Mouse (Mus musculus) neutrophil, adult 65 days (primary cell): Measurements from ENCODE around the gene Phf11d. TPM values are rescaled to one million over a fixed set of nuclear protein-coding genes. Genes with fewer than 3 reads are reported as not detected.

ENCODE experiments used
- total RNA-seq: library from RNA; stranded (reverse); gene quantifications from 2 replicates; pipeline ENCODE4 v1.2.4, GENCODE M21; 2023

Phf11d gene
- total RNA-seq: 1.3 and 3.2 TPM in 2 replicates

DNA sequence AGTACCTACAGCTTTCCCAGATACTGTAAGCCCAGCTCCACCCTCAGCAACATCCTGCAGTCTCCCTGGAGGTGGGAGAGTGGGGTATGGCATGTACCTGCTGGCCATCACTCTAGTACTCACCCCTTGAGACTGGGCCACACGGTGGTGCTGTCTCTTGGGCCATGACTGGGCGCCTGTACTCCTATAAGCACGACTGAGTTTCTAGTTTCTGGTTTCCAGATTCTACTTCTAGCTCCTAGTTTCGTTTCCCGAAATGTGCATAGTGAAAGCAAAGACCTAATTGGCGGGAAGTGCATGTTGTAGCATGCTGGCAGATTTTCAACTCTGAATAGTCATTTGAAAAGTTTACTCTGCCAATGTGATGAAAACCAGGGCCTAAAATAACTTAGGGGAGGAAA is at the start of gene Phf11d:
Phf11d (minus strand) TSS at position 227 of the 401 bp plus-strand sequence.

DNA sequence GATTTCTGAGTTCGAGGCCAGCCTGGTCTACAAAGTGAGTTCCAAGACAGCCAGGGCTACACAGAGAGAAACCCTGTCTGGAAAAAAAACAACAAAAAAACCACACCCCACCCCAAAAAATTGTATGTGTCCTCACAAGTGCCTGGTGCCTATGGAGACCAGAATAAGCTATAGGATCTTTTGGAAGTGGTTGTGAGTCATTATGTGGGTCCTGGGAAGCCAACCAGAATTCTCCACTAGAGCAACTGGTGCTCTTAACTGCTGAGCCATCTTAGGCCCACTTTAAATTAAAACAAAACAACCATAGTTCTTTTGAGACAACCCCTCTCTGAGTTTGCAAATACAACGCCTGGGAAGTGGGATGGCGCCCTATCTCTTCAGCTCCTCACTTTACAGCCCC is 30.0 kb upstream of the Phf11d start, which contains the start of gene Phf11c:
Phf11c (minus strand) TSS at position 101 of the 400 bp plus-strand sequence.

GRCm38 (mm10) chr14:59341189-59341588 is 24.1 kb downstream of the Phf11d start, which contains the start of gene Phf11b:
Phf11b (minus strand) TSS chr14:59341351.

Other genes with a start within 250 kb of the Phf11d start
- gene 1700129C05Rik, start 222.6 kb downstream of the Phf11d start, total RNA-seq: not detected in 2 replicates
- not detected in 2 replicates for gene Gm5142, start 186.7 kb downstream of the Phf11d start, total RNA-seq
- gene Rcbtb1, start 164.3 kb downstream of the Phf11d start, total RNA-seq: 7.1 and 8.9 TPM in 2 replicates
- gene Gm6904, start 105.3 kb downstream of the Phf11d start, total RNA-seq: not detected in 2 replicates
- 0.59 TPM in 1 of 2 replicates, not detected in the other for gene Phf11a, start 67.9 kb downstream of the Phf11d start, total RNA-seq
- 1.3 and 6.2 TPM in 2 replicates for gene Phf11b, start 24.1 kb downstream of the Phf11d start, total RNA-seq
- gene Phf11c, start 29.9 kb upstream of the Phf11d start, total RNA-seq: 0.32 and 0.84 TPM in 2 replicates
- gene Setdb2, start 75.4 kb upstream of the Phf11d start, total RNA-seq: 12.5 and 12.7 TPM in 2 replicates
- gene Cab39l, start 75.5 kb upstream of the Phf11d start, total RNA-seq: 8.7 and 12.9 TPM in 2 replicates
- 61.9 and 96.2 TPM in 2 replicates for gene Cdadc1, start 232.5 kb upstream of the Phf11d start, total RNA-seq